Mouse (Mus musculus): ENCODE results near the gene Pde4d.
A peak's percentile ranks its signal among the peaks of the same experiment; 100 is the strongest.

Pde4d gene

GRCm38 (mm10) chr13:109924771-109925170, 1475.0 kb downstream of the Pde4d start:
- no peak for DNase-seq (ENCODE audit: low spot score)

- peak; percentile 75 for DNase-seq (ENCODE audit: low spot score)
These were observed 1476.7 kb downstream of the Pde4d start for GRCm38 (mm10) chr13:109926277-109926920.

DNA sequence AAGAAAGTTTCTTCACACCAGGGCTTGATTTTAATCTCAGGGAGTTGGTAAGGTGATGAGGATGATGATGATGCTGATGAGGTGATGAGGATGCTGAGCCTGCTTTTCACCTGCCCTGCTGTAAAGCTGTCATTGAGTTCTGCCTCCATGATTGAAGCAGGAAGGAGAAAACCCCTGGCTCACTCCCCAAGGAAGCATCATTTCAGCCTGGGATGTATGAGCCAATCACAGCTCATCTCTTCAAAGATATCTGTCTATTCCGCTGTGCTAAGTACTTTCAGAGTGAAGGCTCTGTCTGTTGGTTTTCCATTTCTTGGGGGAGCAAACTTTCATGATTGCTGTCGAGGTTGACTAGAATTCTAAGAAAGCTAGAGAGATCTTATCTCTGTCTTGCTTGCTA, 1478.0 kb downstream of the Pde4d start:
- no peak for DNase-seq (ENCODE audit: low spot score)

GRCm38 (mm10) chr13:109932688-109933087, 1482.9 kb downstream of the Pde4d start:
- no peak for DNase-seq (ENCODE audit: low spot score)

GRCm38 (mm10) chr13:109933554-109933953, 1483.8 kb downstream of the Pde4d start:
- DNase-seq (ENCODE audit: low spot score): no peak

DNA sequence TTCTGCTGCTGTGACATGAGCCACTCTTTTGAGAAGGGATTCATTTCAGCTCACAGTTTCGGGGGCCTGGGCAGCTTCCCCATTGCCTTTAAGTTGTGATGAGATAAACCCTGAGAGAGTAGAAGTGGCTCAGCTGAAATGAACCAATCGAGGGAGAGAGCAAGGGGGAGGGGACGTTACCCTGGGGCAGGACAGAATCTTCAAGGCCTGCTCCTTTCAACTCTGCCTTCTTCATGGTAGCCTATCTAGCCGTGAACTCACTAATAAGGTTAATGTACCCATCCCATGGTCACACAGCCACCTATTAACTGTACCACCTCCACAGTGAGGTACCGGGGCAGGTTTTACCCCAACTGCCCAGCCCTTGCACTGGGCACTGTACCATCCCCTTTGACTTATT, 1487.1 kb downstream of the Pde4d start:
- no peak for DNase-seq (ENCODE audit: low spot score)

DNA sequence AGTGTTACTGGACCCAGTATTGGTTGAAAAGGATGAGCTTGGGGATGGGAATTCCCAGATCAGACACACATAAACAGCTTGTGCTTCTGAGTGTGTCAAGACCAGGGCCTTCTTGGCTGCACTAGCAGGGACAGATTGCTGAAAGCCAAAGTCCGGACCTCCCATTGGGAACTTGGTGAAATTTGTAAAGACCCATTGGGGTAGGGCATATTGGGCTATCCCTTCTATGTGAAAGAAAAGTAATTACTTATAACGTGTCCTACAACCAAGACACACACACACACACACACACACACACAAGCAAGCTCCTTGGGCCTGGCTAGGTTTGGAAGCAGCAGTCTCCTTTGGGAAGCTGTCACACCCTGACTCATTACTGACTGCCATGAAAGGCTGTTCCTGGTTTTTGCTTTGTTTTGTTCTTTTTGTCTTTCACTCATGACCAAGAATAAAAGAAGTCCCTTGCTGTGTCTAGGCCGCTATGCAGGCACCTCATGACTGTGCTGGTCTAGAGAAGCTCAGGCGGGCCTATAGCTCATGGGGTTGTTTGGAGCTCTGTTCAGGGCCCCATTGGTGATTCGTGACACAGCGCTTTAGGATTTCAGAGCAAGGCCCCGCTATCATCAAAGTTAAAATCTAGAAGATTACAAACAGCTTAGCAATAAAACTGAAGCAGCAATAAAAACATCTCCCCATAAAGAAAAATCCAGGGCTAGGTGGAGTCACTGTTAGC, 1495.2 kb downstream of the Pde4d start:
- DNase-seq (ENCODE audit: low spot score): no peak

GRCm38 (mm10) chr13:109951466-109951865, 1501.7 kb downstream of the Pde4d start:
- no peak for DNase-seq (ENCODE audit: low spot score)

- DNase-seq (ENCODE audit: low spot score): no peak
These were observed 1504.4 kb downstream of the Pde4d start for GRCm38 (mm10) chr13:109954189-109954588.

- no peak for DNase-seq (ENCODE audit: low spot score)
These were observed 1508.2 kb downstream of the Pde4d start for GRCm38 (mm10) chr13:109957953-109958352.

DNA sequence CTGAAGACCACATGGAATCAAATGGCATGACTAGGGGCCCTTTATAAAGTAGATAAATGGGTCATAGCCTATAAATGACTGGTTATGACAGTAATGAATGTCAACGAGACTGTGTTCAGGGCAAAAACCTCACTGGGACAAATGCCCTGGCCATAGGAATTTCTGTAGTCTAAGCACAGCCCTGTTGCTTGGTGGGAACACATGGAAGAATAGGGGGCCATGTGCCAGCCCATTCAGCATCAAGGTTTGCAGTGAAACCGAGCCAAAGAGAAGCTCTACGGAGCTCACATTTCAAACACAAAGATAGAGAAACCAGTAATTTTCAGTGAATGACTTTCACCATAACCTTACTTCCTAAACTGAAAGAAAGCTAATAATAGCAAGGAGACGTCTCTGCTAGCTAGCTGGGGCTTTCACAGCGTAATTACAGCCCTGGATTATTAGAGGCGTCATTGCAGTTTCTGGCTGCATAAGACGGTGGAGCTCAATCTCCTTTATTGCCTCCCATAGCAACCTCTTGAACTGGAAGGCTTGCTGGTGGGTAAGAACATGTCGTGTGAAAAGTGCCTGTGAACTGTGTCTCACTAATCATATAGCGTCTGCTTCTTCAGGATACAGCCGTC, 1533.2 kb downstream of the Pde4d start:
- no peak for DNase-seq (ENCODE audit: low spot score)

DNA sequence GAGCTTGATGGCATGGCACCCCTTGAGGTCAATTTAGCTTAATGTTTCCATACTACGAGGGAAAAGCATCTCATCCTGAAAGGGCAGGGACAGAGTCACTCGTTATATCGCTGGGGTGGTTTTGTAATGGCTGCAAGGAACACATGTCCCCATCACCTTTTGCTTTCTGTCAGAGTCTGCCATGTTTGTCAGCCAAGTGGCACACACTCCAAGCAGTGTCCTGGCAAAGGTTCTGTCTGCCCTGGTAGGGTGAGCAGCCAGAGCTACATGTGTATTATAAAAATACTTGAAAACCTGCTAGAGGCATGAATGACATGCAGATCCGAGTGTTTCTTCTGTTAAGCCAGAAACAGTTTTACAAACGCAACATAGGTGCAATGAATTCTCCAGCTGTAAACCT, 1535.7 kb downstream of the Pde4d start:
- DNase-seq (ENCODE audit: low spot score): no peak

GRCm38 (mm10) chr13:109985892-109986291, 1536.1 kb downstream of the Pde4d start:
- DNase-seq (ENCODE audit: low spot score): no peak

DNA sequence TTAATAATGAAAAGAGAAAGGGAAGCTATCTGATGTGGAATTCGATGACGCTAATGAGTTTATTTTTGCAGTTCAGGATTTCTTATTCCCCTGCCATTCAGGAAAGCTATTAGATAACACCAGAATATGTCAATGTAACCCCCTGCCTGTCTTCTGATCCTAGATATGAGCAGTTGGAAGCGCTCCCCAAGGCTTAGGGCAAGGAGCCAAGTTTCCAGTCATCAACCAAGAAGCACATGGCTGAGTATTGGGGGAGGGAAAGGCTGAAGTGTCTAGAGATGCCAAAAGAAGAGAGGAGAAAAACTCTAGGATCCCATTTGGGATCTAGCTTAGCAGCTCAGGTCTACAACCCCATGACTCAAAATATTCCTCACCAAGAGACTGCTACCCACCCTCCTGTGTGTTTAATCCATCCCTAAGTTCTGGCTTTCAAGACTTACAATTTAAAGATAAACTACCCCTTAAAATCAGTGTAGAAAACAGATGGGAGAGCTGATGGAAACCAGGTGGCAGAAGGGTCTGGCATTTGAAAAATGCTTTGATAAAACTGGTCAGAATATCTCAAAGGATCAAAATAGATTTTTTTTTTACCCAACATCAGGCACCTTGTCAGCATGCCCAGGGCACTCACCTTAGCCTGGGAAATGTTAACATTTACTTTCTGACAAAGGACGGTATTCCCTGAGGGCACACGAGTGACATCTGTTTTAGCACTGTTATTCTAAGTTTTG, 1543.2 kb downstream of the Pde4d start:
- DNase-seq (ENCODE audit: low spot score): peak; percentile 21

DNA sequence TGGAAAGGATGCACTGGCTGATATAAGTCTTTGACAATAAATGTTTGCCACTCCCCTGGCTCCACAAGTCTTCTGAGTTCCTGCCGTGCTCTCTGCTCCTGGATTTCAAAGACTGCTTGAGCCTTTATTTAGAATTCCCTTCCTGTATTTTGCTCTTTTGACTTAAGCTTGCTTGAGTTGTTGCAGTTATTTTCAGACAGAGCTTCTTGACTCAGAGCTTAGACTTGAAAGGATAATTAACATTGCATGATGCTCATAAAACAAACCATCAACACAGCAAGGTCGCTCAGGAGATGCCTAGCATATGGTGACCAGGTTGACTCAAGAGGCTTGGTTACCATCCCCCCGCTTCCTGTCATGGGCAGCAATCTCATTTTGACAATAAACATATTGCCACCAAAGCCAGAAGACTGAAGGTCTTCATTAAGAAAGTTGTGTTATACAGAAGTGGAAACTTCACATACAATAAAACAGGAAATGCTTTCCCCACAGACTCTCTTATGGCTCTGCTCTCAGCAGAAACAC, 1544.6 kb downstream of the Pde4d start:
- DNase-seq (ENCODE audit: low spot score): peak; percentile 30

- no peak for DNase-seq (ENCODE audit: low spot score)
These were observed 1552.3 kb downstream of the Pde4d start for GRCm38 (mm10) chr13:110002081-110002480.
